Mouse (Mus musculus) embryonic facial prominence, embryonic 11.5 days (tissue): ENCODE results near the gene Neurl1a. TPM values are rescaled to one million over a fixed set of nuclear protein-coding genes. Genes with fewer than 3 reads are reported as not detected.

Source experiments
- ATAC-seq: fragments of 200-750 bp; cut with Nextera tagmentation; replicated peaks from 2 replicates; pipeline ENCODE4 v1.8.0; 2017; ENCODE audit warnings: low read depth; ENCODE audit not compliant: insufficient number of reproducible peaks, low FRiP score, low TSS enrichment
- DNase-seq: peaks from one replicate; pipeline ENCODE4 v3.0.0-alpha.2; 2015; ENCODE audit warnings: low spot score
- H3K27ac ChIP-seq: fragments of 300-500 bp; sonication (generic); replicated peaks from 2 replicates; pipeline ENCODE4 v1.5.1; 2014; ENCODE audit warnings: mild to moderate bottlenecking, low read depth, low read length, control low read depth
- H3K27me3 ChIP-seq: fragments of 300-500 bp; sonication (generic); 2 replicates; pipeline ENCODE4 v1.6.1; 2014; ENCODE audit warnings: mild to moderate bottlenecking, low read length, moderate library complexity, mixed read lengths; ENCODE audit not compliant: control insufficient read depth, insufficient read depth
- H3K36me3 ChIP-seq: fragments of 300-500 bp; sonication (generic); replicated peaks from 2 replicates; pipeline ENCODE4 v1.6.1; 2014; ENCODE audit warnings: low read depth, mild to moderate bottlenecking, low read length, moderate library complexity, mixed read lengths; ENCODE audit not compliant: control insufficient read depth, insufficient read depth
- H3K4me1 ChIP-seq: fragments of 300-500 bp; sonication (generic); 2 replicates; pipeline ENCODE4 v1.6.1; 2014; ENCODE audit warnings: low read length, mixed read lengths; ENCODE audit not compliant: control insufficient read depth, insufficient read depth
- H3K4me2 ChIP-seq: fragments of 300-500 bp; sonication (generic); 2 replicates; pipeline ENCODE4 v1.6.1; 2014; ENCODE audit warnings: low read depth, mild to moderate bottlenecking, control low read depth, low read length, moderate library complexity
- H3K4me3 ChIP-seq: fragments of 300-500 bp; sonication (generic); 2 replicates; pipeline ENCODE4 v1.5.1; 2014; ENCODE audit warnings: low read depth, low read length, control low read depth
- H3K9ac ChIP-seq: fragments of 300-500 bp; sonication (generic); replicated peaks from 2 replicates; pipeline ENCODE4 v1.6.1; 2014; ENCODE audit warnings: mild to moderate bottlenecking, control low read depth, low read length
- H3K9me3 ChIP-seq: fragments of 300-500 bp; sonication (generic); replicated peaks from 2 replicates; pipeline ENCODE4 v1.6.1; 2016; ENCODE audit warnings: mild to moderate bottlenecking, low read length, inconsistent platforms, mixed read lengths; ENCODE audit not compliant: control insufficient read depth
- WGBS: fragments of 180-500 bp; shearing (Covaris S2); extraction: QIAGEN DNeasy Blood & Tissue Kit; methylation state at CpG from one replicate; pipeline ENCODE4 v1.1.7; 2014; 5-methylcytosine and 5-hydroxymethylcytosine counted together
- polyA plus RNA-seq: library from polyadenylated mRNA; unstranded; fragments of >200 nt; fragmentation: Nextera tagmentation; extraction: Ambion mirVana; gene quantifications from 2 replicates; pipeline ENCODE4 v1.2.1, GENCODE M21; 2014

The Neurl1a gene
- polyA plus RNA-seq, 1 experiment from 2014 or later = 2.9 TPM

DNA sequence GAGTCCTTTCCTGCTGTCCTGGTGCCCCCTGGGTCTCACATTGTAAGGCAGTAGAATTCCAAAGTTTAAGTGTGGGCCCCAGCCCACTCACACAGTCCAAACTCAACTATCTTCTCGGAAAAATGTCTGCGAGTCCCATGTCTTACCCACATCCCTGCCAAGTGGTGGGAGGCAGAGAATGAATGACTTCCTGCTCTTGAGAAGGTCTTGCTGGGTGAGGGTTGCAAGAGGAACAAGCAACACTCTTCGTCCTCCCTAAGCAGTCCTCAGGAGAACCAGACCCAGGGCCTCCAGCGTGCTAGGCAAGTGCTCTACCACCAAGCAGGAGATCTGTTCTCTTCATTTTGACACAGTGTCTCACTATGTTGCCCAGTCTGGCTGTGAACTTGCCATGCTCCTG lies 63.6 kb downstream of the Neurl1a start:
- H3K4me1 ChIP-seq = no peaks in the 10 kb centered on the region
- no peak overlapping the region for H3K4me3 ChIP-seq
- H3K9me3 ChIP-seq = no peaks in the 10 kb centered on the region
- H3K27ac ChIP-seq = no peak overlapping the region
- no peak overlapping the region for H3K4me2 ChIP-seq
- no peak overlapping the region for H3K9ac ChIP-seq
- no peak for DNase-seq
- no peaks in the 10 kb centered on the region for H3K36me3 ChIP-seq
- H3K27me3 ChIP-seq = no peaks in the 10 kb centered on the region
- WGBS = 96% methylated on average over 4 of the region's 4 CpGs
- no peak for ATAC-seq

DNA sequence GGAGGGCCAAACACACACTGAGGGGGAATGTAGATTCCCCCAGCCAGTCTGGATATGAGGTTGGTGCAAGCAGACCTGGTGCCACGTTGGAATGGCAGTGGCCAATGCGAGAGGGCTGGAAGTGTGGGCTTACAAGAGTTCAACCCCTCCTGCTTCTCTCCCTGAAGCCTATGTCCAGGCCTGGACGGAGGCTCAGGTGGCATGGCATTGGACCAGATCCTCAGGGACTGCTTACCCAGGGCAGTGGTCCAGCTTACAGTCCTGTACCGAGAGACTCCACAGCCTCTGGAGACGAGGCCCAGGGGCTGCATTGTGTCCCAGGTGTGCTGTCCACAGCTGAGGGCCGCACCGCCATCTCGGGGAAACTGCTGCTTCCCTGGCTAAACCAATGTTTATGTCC lies 66.9 kb downstream of the Neurl1a start:
- no peaks in the 10 kb centered on the region for H3K36me3 ChIP-seq
- 81% methylated on average over 8 of the region's 8 CpGs for WGBS
- H3K9me3 ChIP-seq = no peaks in the 10 kb centered on the region
- no peak overlapping the region for H3K9ac ChIP-seq
- H3K27me3 ChIP-seq = no peaks in the 10 kb centered on the region
- H3K27ac ChIP-seq = no peak overlapping the region
- no peaks in the 10 kb centered on the region for H3K4me1 ChIP-seq
- H3K4me3 ChIP-seq = no peak overlapping the region
- DNase-seq (no peak), ATAC-seq (no peak)
- no peak overlapping the region for H3K4me2 ChIP-seq

DNA sequence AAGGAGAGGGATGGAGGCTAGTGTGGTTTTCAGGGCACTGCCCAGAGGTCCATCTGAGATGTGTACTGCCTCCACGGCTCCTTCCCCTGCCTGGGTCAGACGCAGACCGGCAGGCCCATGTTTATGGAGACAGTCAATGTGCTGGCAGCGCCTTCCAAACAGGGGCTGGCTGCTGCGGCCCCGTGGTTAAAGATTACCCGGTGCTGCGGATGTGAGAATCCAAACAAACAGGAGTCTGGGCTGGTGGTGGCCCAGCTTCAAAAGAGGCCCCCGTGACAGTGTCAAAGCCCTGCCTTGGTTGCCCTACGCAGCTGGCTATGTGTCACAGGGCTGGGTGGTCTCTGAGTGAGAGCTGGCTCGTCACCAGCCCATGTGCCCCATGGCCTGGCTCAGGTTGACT lies 69.2 kb downstream of the Neurl1a start:
- H3K4me2 ChIP-seq = no peak overlapping the region
- no peak overlapping the region for H3K9ac ChIP-seq
- H3K4me3 ChIP-seq = no peak overlapping the region
- no peaks in the 10 kb centered on the region for H3K9me3 ChIP-seq
- no peak for ATAC-seq
- 57% methylated on average over 11 of the region's 11 CpGs for WGBS
- no peak overlapping the region for H3K27ac ChIP-seq
- H3K27me3 ChIP-seq = peaks cover 13% of the 10 kb centered on the region
- DNase-seq = no peak
- no peaks in the 10 kb centered on the region for H3K4me1 ChIP-seq
- H3K36me3 ChIP-seq = no peaks in the 10 kb centered on the region

DNA sequence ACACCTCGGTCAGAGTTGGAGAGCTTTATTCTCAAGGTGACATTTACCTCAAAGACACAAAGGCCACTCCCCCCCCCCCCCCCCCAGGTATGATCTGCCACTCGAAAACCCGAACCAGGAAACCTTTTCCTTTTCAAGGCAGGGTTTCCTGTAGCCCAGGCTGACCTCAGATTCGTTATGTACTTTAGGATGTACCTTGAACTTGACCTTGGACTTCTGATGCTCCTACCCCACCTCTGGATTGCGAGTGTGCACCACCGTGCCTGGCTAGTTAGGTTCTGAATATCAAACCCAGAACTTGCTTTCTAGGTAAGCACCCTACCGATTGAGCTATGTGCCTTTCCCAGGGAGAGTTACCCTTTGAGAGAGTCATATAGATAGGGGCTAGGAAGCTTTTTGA lies 69.7 kb downstream of the Neurl1a start:
- Histone ChIP-seq H3K36me3 (no peaks in the 10 kb centered on the region), H3K27ac (no peak overlapping the region), H3K9me3 (no peaks in the 10 kb centered on the region), H3K4me1 (peaks cover 3% of the 10 kb centered on the region), H3K4me2 (no peak overlapping the region), H3K4me3 (no peak overlapping the region), H3K9ac (no peak overlapping the region), H3K27me3 (peaks cover 18% of the 10 kb centered on the region)
- 82% methylated on average over 7 of the region's 7 CpGs for WGBS
- DNase-seq (no peak), ATAC-seq (no peak)

DNA sequence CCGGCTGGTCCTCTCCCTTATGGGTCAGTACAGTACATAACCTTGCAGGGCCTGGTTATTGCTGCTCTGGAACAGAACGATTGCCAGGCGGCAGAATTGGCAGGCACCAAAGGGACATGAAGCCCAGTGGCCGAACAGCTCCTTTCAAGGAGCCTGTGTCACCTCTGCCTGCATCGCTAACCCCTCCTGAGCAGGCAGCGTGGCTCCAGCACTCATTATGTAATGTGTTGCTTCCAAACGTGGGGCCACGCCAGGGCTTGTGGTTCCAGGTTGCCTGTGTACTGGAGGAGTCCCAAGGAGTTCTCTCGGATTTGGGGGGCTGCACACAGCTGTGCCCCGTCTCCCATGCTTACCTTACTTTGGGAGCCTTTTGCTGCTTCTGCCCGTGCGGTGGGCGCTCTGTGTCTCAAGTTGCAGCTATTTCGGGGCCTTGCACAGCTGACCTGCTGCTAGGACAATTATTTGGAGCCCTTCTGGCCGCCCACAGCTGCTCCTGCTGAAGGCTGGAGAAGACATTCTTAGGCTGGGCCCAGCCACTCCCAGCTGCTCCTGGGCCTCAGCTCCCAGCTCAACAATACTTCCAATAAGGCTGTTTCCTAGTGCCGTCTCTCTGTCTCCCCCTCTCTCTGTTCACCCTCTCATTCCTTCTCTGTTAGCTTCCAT lies 70.4 kb downstream of the Neurl1a start:
- DNase-seq = no peak
- H3K9ac ChIP-seq = no peak overlapping the region

DNA sequence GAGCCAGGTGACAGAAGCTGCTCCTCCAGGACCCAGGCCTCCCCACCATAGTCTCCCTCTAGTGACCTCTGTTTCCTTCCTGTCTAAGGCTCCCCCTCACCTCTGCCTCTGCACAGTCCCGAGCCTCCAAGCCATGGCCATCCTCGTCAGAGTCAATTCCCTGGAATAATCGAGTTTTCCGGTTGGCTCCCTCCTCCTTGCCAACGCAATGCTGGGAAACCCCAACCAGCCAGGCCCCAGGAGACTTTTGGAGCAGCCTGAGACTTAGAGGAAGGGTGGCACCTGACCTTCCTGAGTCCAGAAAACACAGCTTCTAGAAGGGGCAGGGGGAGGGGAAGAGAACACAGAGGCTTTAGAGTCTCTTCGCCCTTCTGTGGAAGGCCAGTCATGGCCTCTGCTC lies 72.3 kb downstream of the Neurl1a start:
- H3K9ac ChIP-seq = no peak overlapping the region
- DNase-seq (no peak), ATAC-seq (no peak)
- peaks cover 5% of the 10 kb centered on the region for H3K4me1 ChIP-seq
- no peaks in the 10 kb centered on the region for H3K36me3 ChIP-seq
- H3K4me3 ChIP-seq = no peak overlapping the region
- no peaks in the 10 kb centered on the region for H3K9me3 ChIP-seq
- H3K27ac ChIP-seq = no peak overlapping the region
- H3K4me2 ChIP-seq = no peak overlapping the region
- H3K27me3 ChIP-seq = peaks cover 29% of the 10 kb centered on the region
- 61% methylated on average over 6 of the region's 6 CpGs for WGBS

More for the DNA sequence above, 70.4 kb downstream of the Neurl1a start:
- no peaks in the 10 kb centered on the region for H3K9me3 ChIP-seq
- no peak overlapping the region for H3K27ac ChIP-seq
- 64% methylated on average over 16 of the region's 16 CpGs for WGBS
- no peaks in the 10 kb centered on the region for H3K36me3 ChIP-seq
- peaks cover 26% of the 10 kb centered on the region for H3K27me3 ChIP-seq
- no peak overlapping the region for H3K4me2 ChIP-seq
- peaks cover 5% of the 10 kb centered on the region for H3K4me1 ChIP-seq
- no peak for ATAC-seq
- H3K4me3 ChIP-seq = no peak overlapping the region

DNA sequence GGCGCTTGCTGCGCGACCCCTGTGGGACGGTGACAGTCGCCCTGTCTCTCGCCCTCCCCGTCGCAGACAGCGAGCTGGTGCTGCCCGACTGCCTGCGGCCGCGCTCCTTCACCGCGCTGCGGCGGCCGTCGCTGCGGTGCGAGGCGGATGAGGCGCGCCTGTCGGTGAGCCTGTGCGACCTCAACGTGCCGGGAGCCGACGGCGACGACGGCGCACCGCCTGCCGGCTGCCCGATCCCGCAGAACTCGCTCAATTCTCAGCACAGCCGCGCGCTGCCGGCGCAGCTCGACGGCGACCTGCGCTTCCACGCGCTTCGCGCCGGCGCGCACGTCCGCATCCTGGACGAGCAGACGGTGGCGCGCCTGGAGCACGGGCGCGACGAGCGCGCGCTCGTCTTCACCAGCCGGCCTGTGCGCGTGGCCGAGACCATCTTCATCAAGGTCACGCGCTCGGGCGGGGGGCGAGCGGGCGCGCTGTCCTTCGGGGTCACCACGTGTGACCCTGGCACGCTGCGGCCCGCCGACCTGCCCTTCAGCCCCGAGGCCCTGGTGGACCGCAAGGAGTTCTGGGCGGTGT lies 74.5 kb downstream of the Neurl1a start:
- no peaks in the 10 kb centered on the region for H3K9me3 ChIP-seq
- H3K9ac ChIP-seq = peak overlapping the region; percentile 28; the same call in 1 of the 2 replicates
- ATAC-seq (no peak), DNase-seq (peak; percentile 47)
- peaks cover 29% of the 10 kb centered on the region for H3K27me3 ChIP-seq
- H3K27ac ChIP-seq = no peak overlapping the region
- H3K36me3 ChIP-seq = no peaks in the 10 kb centered on the region
- peaks cover 5% of the 10 kb centered on the region for H3K4me1 ChIP-seq
- WGBS = 3% methylated on average over 89 of the region's 90 CpGs
- peak overlapping the region; percentile 34 for H3K4me3 ChIP-seq
- peak overlapping the region; percentile 59 for H3K4me2 ChIP-seq

DNA sequence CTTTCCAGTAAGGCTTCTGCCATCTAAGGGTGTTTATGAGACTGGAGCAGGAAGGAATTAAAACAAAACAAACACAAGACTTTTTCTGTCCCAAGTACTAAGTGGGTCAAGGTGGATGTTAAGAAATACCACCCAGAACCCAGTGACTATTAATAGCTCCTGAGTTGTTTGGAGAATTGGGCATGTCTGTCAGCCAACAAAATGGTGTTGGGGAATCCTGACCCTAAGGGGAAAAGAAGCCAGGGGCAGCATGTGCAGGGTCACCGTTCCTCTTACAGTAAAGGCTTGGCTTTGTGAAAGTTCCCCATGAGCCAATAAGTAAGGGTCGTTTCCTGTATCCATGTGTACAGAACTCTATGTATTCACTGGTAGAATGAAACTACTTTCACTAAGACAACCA lies 76.4 kb downstream of the Neurl1a start:
- Histone ChIP-seq H3K4me2 (no peak overlapping the region), H3K4me1 (peaks cover 5% of the 10 kb centered on the region), H3K36me3 (no peaks in the 10 kb centered on the region), H3K27ac (no peak overlapping the region), H3K9ac (no peak overlapping the region), H3K4me3 (no peak overlapping the region), H3K27me3 (peaks cover 29% of the 10 kb centered on the region), H3K9me3 (no peaks in the 10 kb centered on the region)
- DNase-seq (no peak), ATAC-seq (no peak)
- 56% methylated on average over 2 of the region's 2 CpGs for WGBS
